Mouse (Mus musculus) lung, adult 2 months (tissue): ENCODE results near the gene Cyb5b.

ENCODE experiments used
- CTCF ChIP-seq: fragments of 200-500 bp; IDR thresholded peaks from 2 replicates; pipeline ENCODE4 v1.5.1; 2011; ENCODE audit warnings: mild to moderate bottlenecking, low read length, control low read depth; ENCODE audit not compliant: insufficient read depth
- POLR2A ChIP-seq: fragments of 200-500 bp; IDR thresholded peaks from 2 replicates; pipeline ENCODE4 v1.6.1; 2011; ENCODE audit warnings: low read depth, mild to moderate bottlenecking, control low read depth, low read length, borderline replicate concordance; ENCODE audit errors: extremely low read depth

DNA sequence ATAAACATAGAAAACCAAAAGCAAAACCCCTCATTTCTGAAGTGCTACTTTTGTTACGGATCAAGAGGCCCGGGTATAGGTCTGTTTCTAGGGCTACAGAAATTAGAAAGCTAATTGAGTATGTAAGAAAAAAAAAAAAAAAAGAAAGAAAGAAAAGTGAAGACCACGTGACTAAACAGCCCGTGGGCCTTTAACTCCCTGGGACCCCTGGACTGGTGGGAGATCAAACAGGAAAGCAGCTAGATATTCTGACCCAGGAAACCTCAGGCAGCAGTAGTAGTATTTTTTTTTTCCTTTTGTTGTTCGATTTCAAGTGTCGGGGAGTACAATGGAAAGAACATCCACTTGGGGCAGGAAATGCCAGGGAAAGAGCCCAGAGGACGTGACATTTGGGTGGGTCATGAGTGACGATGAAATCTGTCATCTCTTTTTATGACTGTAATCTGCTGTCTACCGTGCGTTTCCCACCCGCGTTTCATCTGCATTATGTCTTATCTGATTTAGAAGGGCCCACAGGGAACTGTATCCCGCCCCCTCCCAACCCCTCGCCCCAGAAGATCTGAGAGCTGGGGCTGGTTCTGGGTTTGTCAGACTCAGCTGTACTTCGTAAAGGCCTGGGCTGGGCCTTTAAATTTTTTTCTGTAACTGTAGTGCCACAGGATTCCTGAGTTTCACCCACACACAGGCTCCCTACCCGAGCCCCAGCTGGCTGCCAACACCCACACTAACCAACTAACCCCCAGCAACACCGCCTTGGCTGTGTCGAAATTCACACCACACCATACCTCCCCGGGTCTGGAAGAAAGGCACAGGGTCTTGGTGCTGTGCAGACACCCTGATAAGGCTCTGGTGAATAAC is 36.1 kb upstream of the Cyb5b start:
- TF ChIP-seq CTCF (no peak), POLR2A (no peak)
